Mouse (Mus musculus) bone marrow macrophage, adult 2 months (primary cell): ENCODE data around the gene Cxcl9. TPM values are rescaled to one million over a fixed set of nuclear protein-coding genes. Genes with fewer than 3 reads are reported as not detected.

ENCODE experiments used
- H3K27ac ChIP-seq: 2 replicates; pipeline ENCODE4 v1.5.1; 2012; ENCODE audit warnings: low read depth, low read length; ENCODE audit not compliant: insufficient read depth
- H3K4me1 ChIP-seq: 2 replicates; pipeline ENCODE4 v1.6.1; 2012; ENCODE audit warnings: low read length; ENCODE audit not compliant: control insufficient read depth, insufficient read depth
- H3K4me3 ChIP-seq: 2 replicates; pipeline ENCODE4 v1.5.1; 2012; ENCODE audit warnings: mild to moderate bottlenecking, low read length, moderate library complexity; ENCODE audit not compliant: insufficient read depth
- CTCF ChIP-seq: IDR thresholded peaks from 2 replicates; pipeline ENCODE4 v1.5.1; 2012; ENCODE audit warnings: low read depth, mild to moderate bottlenecking, low read length, moderate library complexity
- POLR2A ChIP-seq: IDR thresholded peaks from 2 replicates; pipeline ENCODE4 v1.6.1; 2012; ENCODE audit warnings: mild to moderate bottlenecking, low read depth, low read length, borderline replicate concordance
- polyA plus RNA-seq: library from polyadenylated mRNA; stranded (reverse); fragments of >200 nt; gene quantifications from 2 replicates; pipeline ENCODE4 v1.2.4, GENCODE M21; 2012; ENCODE audit not compliant: missing spikeins, insufficient read depth, insufficient read length

Cxcl9 gene
- polyA plus RNA-seq, 1 experiment: 0.38 TPM

DNA sequence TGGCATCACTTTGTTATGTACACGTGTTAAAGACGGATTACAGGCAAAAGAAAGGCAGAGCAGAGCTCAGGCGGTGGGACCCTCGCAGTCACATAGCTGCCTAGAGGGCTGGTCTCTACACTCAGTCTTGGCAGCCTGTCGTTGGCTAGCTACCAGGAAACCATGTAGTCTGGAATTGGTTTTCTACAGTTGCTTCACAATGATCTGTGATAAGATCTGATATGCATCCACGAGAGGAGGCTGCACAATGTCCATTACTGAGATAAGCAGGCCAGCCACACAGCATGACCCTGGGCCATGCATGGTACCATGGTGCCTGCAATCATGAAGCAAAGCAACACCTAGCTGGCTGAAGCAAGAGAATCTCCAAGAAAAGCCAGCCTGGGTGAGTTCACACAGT, 40.0 kb downstream of the Cxcl9 start:
- Histone ChIP-seq H3K4me3 (no peak overlapping the region), H3K27ac (no peak overlapping the region), H3K4me1 (peaks cover 2% of the 10 kb centered on the region; the same call in 1 of the 2 replicates)
- TF ChIP-seq POLR2A (no peak), CTCF (no peak)

DNA sequence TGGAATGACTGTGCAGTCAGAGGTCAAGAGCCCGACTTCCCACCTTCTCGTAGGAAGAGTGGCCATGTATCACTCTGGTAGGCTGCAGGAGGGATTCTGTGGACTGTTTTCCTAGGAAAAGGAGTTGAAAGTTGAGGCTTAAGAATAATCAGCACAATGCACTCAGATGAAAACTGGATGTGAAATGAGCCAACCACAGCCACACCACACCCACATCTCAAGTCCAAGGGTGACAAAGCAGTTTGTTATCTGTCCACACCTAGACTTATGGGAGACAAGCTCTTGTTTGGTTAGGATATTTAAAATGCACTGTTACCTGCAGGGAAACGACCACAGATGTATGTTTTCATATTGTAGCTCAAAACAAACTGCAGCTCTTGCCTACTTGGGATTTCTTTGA, 44.8 kb downstream of the Cxcl9 start:
- TF ChIP-seq POLR2A (no peak), CTCF (no peak)
- peaks cover 18% of the 10 kb centered on the region for H3K4me1 ChIP-seq
- no peak overlapping the region for H3K4me3 ChIP-seq
- no peak overlapping the region for H3K27ac ChIP-seq

DNA sequence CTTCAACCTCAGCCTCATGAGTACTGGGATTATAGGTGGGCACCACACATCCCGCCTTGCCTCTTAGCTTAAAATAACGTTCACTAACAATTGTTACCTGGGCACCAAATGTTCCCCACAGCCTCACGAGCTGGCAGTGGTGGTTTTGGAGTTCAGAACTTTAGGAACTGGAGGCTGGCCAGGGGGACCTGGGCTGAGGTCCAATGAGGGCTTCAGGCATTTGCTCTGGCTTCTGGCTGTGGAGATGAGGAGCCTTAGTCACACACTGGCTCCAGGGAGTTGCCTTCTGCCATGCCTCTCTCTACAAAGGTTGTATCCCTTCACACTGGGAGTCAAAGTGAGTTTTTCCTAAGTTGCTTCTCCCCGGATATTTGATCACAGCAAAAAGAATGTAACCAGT, 45.3 kb downstream of the Cxcl9 start:
- TF ChIP-seq POLR2A: no peak
- Histone ChIP-seq H3K4me3 (no peak overlapping the region), H3K4me1 (peaks cover 18% of the 10 kb centered on the region), H3K27ac (no peak overlapping the region)

- TF ChIP-seq POLR2A (no peak), CTCF (no peak)
- Histone ChIP-seq H3K27ac (peak overlapping the region; percentile 71), H3K4me3 (no peak overlapping the region), H3K4me1 (peaks cover 18% of the 10 kb centered on the region)
Observed at GRCm38 (mm10) chr5:92278942-92279537, 48.8 kb downstream of the Cxcl9 start.

GRCm38 (mm10) chr5:92277437-92278394, 50.2 kb downstream of the Cxcl9 start, which contains the start of gene Naaa:
TSS of gene Naaa (minus strand) at chr5:92278170.
- TF ChIP-seq CTCF (no peak), POLR2A (no peak)
- Histone ChIP-seq H3K4me3 (peak within 1 kb of the TSS; percentile 63), H3K27ac (peak within 1 kb of the TSS; percentile 31), H3K4me1 (peaks cover 18% of the 10 kb centered on the region)

Other genes starting within 250 kb of the Cxcl9 start
- gene G3bp2, start 244.4 kb downstream of the Cxcl9 start, polyA plus RNA-seq: 100 and 112 TPM in 2 replicates
- gene Uso1, start 190.1 kb downstream of the Cxcl9 start, polyA plus RNA-seq: 44.4 and 47.3 TPM in 2 replicates
- gene U90926, start 112.7 kb downstream of the Cxcl9 start, polyA plus RNA-seq: 1.6 TPM in 1 of 2 replicates, not detected in the other
- 0.40 TPM in 1 of 2 replicates, not detected in the other for gene Ppef2, start 71.8 kb downstream of the Cxcl9 start, polyA plus RNA-seq
- 71.6 and 76.6 TPM in 2 replicates for gene Naaa, start 49.9 kb downstream of the Cxcl9 start, polyA plus RNA-seq
- gene Sdad1, start 17.6 kb downstream of the Cxcl9 start, polyA plus RNA-seq: 10.2 and 11.1 TPM in 2 replicates
- gene Art3, start 3.7 kb upstream of the Cxcl9 start, polyA plus RNA-seq: not detected in 2 replicates
- 30.4 and 32.0 TPM in 2 replicates for gene Cxcl10, start 20.8 kb upstream of the Cxcl9 start, polyA plus RNA-seq
- gene Nup54, start 107.1 kb upstream of the Cxcl9 start, polyA plus RNA-seq: 18.9 and 20.4 TPM in 2 replicates
- 93.7 and 98.6 TPM in 2 replicates for gene Scarb2, start 178.8 kb upstream of the Cxcl9 start, polyA plus RNA-seq
- gene Fam47e, start 227.0 kb upstream of the Cxcl9 start, polyA plus RNA-seq: not detected in 2 replicates